Mouse (Mus musculus) liver, embryonic 14.5 days (tissue): Measurements from ENCODE around the gene Zfp383.

Experiments used
- CTCF ChIP-seq: IDR thresholded peaks from 2 replicates; pipeline ENCODE4 v1.5.1; 2016; ENCODE audit warnings: antibody characterized with exemption, low read depth, control low read depth
- EP300 ChIP-seq: IDR thresholded peaks from 2 replicates; pipeline ENCODE4 v1.6.1; 2016; ENCODE audit warnings: antibody characterized with exemption, low read depth

GRCm38 (mm10) chr7:29874256-29874655, 33.8 kb upstream of the Zfp383 start:
- no peak for TF ChIP-seq CTCF
- no peak for TF ChIP-seq EP300
